Mouse (Mus musculus): ENCODE measurements around the gene Prkg1. TPM values are rescaled to one million over a fixed set of nuclear protein-coding genes. Genes with fewer than 3 reads are reported as not detected.

The Prkg1 gene
- polyA plus RNA-seq, 1 experiment from 2014 or later: 0.76 TPM

DNA sequence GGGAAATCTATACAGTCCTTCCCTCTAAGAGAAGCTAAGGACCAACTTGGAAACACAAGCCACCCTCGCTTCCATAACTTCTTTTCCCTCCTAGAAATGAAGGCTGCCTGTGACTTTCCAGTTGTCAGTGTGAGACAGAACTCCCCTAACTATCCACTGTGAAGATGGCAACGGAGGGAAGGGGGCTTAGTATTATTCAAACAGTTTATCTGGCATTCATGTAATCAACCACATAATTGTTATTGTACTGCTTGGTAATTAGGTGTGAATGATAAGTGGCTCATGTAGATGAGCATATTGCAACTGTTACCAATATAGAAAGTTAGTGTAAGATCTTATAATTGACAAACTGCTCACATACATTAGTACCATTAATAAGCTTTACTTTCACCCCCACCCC is 333.4 kb downstream of the Prkg1 start:
- WGBS (ENCODE audit: insufficient replicate concordance): 45% methylated on average over 2 of the region's 2 CpGs
- Histone ChIP-seq H3K4me2 (no peak overlapping the region), H3K4me1 (replicated peaks) (no peaks in the 10 kb centered on the region), H3K36me3 (replicated peaks) (no peaks in the 10 kb centered on the region), H3K4me3 (replicated peaks) (no peak overlapping the region), H3K27ac (replicated peaks) (no peak overlapping the region), H3K9ac (no peak overlapping the region), H3K27me3 (no peaks in the 10 kb centered on the region), H3K9me3 (replicated peaks) (no peaks in the 10 kb centered on the region)
- ATAC-seq (ENCODE audit: insufficient read depth): no peak

- Histone ChIP-seq H3K9ac (no peak overlapping the region), H3K27me3 (no peaks in the 10 kb centered on the region), H3K9me3 (replicated peaks) (no peaks in the 10 kb centered on the region), H3K4me2 (no peak overlapping the region), H3K36me3 (replicated peaks) (no peaks in the 10 kb centered on the region), H3K27ac (replicated peaks) (no peak overlapping the region), H3K4me1 (replicated peaks) (no peaks in the 10 kb centered on the region), H3K4me3 (replicated peaks) (no peak overlapping the region)
- no peak for ATAC-seq (ENCODE audit: insufficient read depth)
- WGBS (ENCODE audit: insufficient replicate concordance): 60% methylated on average over 5 of the region's 5 CpGs
Observed at GRCm38 (mm10) chr19:31426142-31426541, 338.7 kb downstream of the Prkg1 start.

- WGBS (ENCODE audit: insufficient replicate concordance): 59% methylated on average over 9 of the region's 9 CpGs
Observed at GRCm38 (mm10) chr19:31425199-31425598, 339.6 kb downstream of the Prkg1 start.

DNA sequence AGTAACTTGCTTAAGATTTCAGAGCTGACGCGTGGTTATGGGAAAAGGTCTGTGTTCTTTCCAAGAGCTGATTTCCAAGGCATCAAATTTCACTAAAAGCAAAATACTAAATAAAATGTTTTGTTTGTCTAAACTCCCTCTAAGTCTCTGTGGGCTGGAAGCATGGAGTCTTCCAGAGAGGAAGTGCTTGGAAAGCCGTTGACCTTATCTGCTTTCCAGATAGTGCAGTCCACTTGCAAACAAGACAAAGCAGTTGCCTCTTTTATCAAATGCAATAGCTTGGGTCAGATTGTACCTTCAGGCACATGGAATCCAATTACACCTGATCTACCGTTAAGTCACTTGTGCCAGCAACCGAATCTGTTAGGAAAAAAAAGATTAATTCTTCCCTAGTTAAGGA is 340.5 kb downstream of the Prkg1 start:
- Histone ChIP-seq H3K27ac (replicated peaks) (no peak overlapping the region), H3K36me3 (replicated peaks) (no peaks in the 10 kb centered on the region), H3K4me1 (replicated peaks) (no peaks in the 10 kb centered on the region), H3K9me3 (replicated peaks) (no peaks in the 10 kb centered on the region), H3K4me3 (replicated peaks) (no peak overlapping the region), H3K27me3 (no peaks in the 10 kb centered on the region), H3K4me2 (no peak overlapping the region), H3K9ac (no peak overlapping the region)
- no peak for ATAC-seq (ENCODE audit: insufficient read depth)
- WGBS (ENCODE audit: insufficient replicate concordance): 55% methylated on average over 5 of the region's 5 CpGs

More at GRCm38 (mm10) chr19:31425199-31425598, 339.6 kb downstream of the Prkg1 start:
- no peaks in the 10 kb centered on the region for H3K9me3 ChIP-seq (replicated peaks)
- H3K27me3 ChIP-seq: no peaks in the 10 kb centered on the region
- H3K4me3 ChIP-seq (replicated peaks): no peak overlapping the region
- no peak overlapping the region for H3K4me2 ChIP-seq
- ATAC-seq (ENCODE audit: insufficient read depth): no peak
- no peaks in the 10 kb centered on the region for H3K36me3 ChIP-seq (replicated peaks)
- no peak overlapping the region for H3K27ac ChIP-seq (replicated peaks)
- no peaks in the 10 kb centered on the region for H3K4me1 ChIP-seq (replicated peaks)
- no peak overlapping the region for H3K9ac ChIP-seq

DNA sequence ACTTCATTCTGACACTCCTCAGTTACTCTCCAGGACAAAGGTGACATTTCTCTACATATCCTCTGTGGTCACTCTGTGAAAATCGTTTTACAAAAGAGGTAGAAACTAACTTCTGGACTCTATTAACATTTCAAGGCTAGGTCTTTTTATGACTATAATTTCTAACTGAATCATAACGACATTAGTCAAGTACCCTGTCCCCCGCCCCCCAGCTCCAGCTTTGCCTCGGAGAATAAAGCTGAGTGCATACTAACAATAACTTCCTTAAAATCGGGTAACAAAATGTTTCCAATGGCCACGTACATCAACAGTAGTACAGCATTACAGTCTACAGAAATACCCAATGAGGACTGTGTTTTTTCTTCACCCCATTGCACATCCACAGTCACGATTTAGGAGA is 351.3 kb downstream of the Prkg1 start:
- 50% methylated on average over 7 of the region's 7 CpGs for WGBS (ENCODE audit: insufficient replicate concordance)
- Histone ChIP-seq H3K27ac (replicated peaks) (no peak overlapping the region), H3K9me3 (replicated peaks) (no peaks in the 10 kb centered on the region), H3K9ac (no peak overlapping the region), H3K4me1 (replicated peaks) (no peaks in the 10 kb centered on the region), H3K4me3 (replicated peaks) (no peak overlapping the region), H3K4me2 (no peak overlapping the region), H3K36me3 (replicated peaks) (no peaks in the 10 kb centered on the region), H3K27me3 (no peaks in the 10 kb centered on the region)
- ATAC-seq (ENCODE audit: insufficient read depth): no peak

DNA sequence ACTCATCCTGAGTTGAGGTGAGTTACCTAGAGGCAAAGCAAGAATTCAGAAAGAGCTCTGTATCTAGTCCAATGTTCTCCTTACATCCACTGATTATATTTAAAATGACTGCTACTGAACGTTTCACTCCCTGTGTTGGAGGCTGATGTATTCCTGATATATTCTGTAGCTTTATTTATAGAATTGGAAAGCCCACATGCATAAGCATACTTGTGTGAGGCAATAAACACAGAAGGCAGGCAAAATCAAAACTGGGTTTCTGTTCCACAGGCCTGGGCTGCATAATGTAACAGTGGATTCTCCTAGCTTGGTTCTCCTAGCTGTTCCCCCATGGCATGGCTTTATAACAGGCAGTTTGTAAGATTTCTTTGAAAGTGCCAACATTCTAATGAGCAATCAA is 368.7 kb downstream of the Prkg1 start:
- no peak overlapping the region for H3K9ac ChIP-seq
- H3K27ac ChIP-seq (replicated peaks): no peak overlapping the region
- H3K4me3 ChIP-seq (replicated peaks): no peak overlapping the region
- no peak overlapping the region for H3K4me2 ChIP-seq
- no peak for ATAC-seq (ENCODE audit: insufficient read depth)
- H3K36me3 ChIP-seq (replicated peaks): no peaks in the 10 kb centered on the region
- no peaks in the 10 kb centered on the region for H3K9me3 ChIP-seq (replicated peaks)
- H3K4me1 ChIP-seq (replicated peaks): no peaks in the 10 kb centered on the region
- H3K27me3 ChIP-seq: no peaks in the 10 kb centered on the region
- 37% methylated on average over 1 of the region's 1 CpGs for WGBS (ENCODE audit: insufficient replicate concordance)

DNA sequence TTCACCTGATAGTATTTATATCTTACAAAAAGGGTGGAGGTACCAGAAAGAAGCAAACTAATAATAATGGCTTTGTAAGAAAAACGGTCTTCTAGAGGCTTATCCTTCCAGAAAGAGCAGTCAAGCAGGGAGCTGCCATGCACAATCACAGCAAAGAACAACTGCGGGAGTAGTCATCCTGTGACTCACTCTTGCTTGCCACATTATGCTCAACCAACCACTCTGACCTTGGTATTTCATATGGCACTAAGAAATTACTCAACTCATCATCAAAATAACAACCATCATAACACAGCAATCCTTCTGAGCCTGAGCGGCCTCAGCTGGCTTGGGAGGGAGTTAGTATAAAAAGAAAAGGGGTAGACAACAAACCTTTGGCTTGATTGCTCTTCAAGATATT is 379.5 kb downstream of the Prkg1 start:
- no peaks in the 10 kb centered on the region for H3K27me3 ChIP-seq
- WGBS (ENCODE audit: insufficient replicate concordance): 55% methylated on average over 3 of the region's 3 CpGs
- H3K4me2 ChIP-seq: no peak overlapping the region
- no peak overlapping the region for H3K9ac ChIP-seq
- no peaks in the 10 kb centered on the region for H3K9me3 ChIP-seq (replicated peaks)
- H3K27ac ChIP-seq (replicated peaks): no peak overlapping the region
- ATAC-seq (ENCODE audit: insufficient read depth): no peak
- H3K4me1 ChIP-seq (replicated peaks): no peaks in the 10 kb centered on the region
- no peak overlapping the region for H3K4me3 ChIP-seq (replicated peaks)
- H3K36me3 ChIP-seq (replicated peaks): no peaks in the 10 kb centered on the region

DNA sequence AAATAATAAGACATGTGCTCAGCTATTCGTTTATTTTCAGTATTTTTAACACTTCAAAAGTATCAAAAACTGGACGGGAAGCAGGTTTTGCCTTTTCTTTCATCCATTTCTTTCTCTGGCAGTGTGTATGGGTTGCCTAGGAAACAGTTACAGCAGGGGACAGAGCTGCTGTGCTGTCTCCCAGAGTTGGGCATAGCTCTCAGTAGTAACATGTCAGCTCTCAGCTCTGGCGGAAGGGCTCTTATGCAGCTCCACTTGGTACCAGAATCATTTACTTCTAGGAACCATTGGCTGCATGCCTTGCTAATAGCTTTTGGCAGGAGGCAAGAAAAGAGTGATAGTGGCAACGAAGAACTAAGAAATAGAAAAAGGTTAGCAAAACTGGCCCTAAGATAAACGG is 381.0 kb downstream of the Prkg1 start:
- H3K4me1 ChIP-seq (replicated peaks): no peaks in the 10 kb centered on the region
- no peak overlapping the region for H3K9ac ChIP-seq
- H3K4me2 ChIP-seq: no peak overlapping the region
- ATAC-seq (ENCODE audit: insufficient read depth): no peak
- H3K27ac ChIP-seq (replicated peaks): no peak overlapping the region
- no peaks in the 10 kb centered on the region for H3K36me3 ChIP-seq (replicated peaks)
- H3K4me3 ChIP-seq (replicated peaks): no peak overlapping the region
- no peaks in the 10 kb centered on the region for H3K27me3 ChIP-seq
- 51% methylated on average over 5 of the region's 5 CpGs for WGBS (ENCODE audit: insufficient replicate concordance)
- H3K9me3 ChIP-seq (replicated peaks): no peaks in the 10 kb centered on the region

- no peaks in the 10 kb centered on the region for H3K27me3 ChIP-seq
- H3K9me3 ChIP-seq (replicated peaks): no peaks in the 10 kb centered on the region
- no peak overlapping the region for H3K4me3 ChIP-seq (replicated peaks)
- ATAC-seq (ENCODE audit: insufficient read depth): no peak
- H3K9ac ChIP-seq: no peak overlapping the region
- no peak overlapping the region for H3K27ac ChIP-seq (replicated peaks)
- no peaks in the 10 kb centered on the region for H3K4me1 ChIP-seq (replicated peaks)
- no peaks in the 10 kb centered on the region for H3K36me3 ChIP-seq (replicated peaks)
- 31% methylated on average over 1 of the region's 1 CpGs for WGBS (ENCODE audit: insufficient replicate concordance)
- no peak overlapping the region for H3K4me2 ChIP-seq
Observed at GRCm38 (mm10) chr19:31370106-31370505, 394.7 kb downstream of the Prkg1 start.

DNA sequence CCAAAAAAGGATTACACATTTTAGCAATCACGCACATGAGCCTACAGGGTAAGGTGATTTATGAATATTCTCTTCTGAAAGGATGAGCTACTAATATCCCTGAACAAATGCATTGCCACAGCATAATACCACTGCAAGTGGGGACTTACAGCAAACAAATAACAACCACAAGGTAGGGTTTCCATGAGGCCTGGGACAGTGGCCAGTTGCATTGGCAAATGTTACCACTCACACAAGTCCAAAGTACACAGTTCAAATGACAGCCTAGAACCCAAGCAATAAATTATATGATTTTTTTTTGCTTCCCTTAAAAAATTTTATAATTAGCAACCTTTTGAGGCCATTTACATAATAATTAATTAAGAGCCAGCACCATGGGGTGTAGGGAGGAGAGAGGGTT is 395.7 kb downstream of the Prkg1 start:
- no peak overlapping the region for H3K27ac ChIP-seq (replicated peaks)
- H3K9me3 ChIP-seq (replicated peaks): no peaks in the 10 kb centered on the region
- ATAC-seq (ENCODE audit: insufficient read depth): no peak
- WGBS (ENCODE audit: insufficient replicate concordance): 70% methylated on average over 1 of the region's 1 CpGs
- H3K4me3 ChIP-seq (replicated peaks): no peak overlapping the region
- H3K4me2 ChIP-seq: no peak overlapping the region
- no peaks in the 10 kb centered on the region for H3K36me3 ChIP-seq (replicated peaks)
- no peaks in the 10 kb centered on the region for H3K4me1 ChIP-seq (replicated peaks)
- H3K27me3 ChIP-seq: no peaks in the 10 kb centered on the region
- H3K9ac ChIP-seq: no peak overlapping the region

DNA sequence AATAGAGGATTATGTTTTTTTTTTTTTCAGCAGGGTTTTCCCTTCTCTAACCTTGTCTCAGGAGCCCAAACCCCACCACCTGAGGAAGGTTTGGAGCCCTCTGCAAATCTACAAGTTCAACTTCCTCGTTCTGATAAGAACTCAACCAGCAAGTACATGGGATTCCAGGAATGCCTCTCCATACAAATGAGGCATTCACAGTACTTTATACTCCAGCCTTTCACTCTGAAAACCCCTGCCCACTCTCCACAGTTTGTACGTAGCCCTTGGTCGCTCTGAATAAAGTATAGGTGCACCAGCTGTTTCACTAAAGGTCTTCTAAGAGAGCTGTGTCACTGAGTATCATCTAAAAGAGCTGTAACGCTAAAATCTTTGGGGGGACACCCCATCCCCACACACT is 402.8 kb downstream of the Prkg1 start:
- Histone ChIP-seq H3K36me3 (replicated peaks) (no peaks in the 10 kb centered on the region), H3K9me3 (replicated peaks) (no peaks in the 10 kb centered on the region), H3K27ac (replicated peaks) (no peak overlapping the region), H3K27me3 (no peaks in the 10 kb centered on the region), H3K4me2 (no peak overlapping the region), H3K4me3 (replicated peaks) (no peak overlapping the region), H3K9ac (no peak overlapping the region), H3K4me1 (replicated peaks) (no peaks in the 10 kb centered on the region)
- 50% methylated on average over 4 of the region's 4 CpGs for WGBS (ENCODE audit: insufficient replicate concordance)
- no peak for ATAC-seq (ENCODE audit: insufficient read depth)

DNA sequence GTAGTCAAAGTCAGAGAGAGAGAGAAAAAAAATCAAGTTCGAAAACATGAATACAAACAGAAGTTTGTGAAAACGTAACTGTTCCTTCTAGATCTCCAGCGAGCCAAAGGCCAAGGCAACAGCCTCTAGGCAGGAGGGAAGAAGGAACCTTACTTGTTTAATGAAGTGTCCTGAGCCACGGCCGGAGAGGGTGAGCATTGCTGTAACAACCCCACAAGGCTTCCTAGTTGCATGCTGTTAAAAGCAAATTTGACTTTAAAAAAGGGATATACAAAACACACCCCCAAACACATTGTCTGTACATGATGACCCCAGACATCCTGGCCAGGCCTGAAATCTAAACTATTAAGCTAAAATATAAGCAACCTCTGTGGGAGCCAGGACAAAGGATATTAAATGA is 403.3 kb downstream of the Prkg1 start:
- no peak overlapping the region for H3K27ac ChIP-seq (replicated peaks)
- WGBS (ENCODE audit: insufficient replicate concordance): 62% methylated on average over 5 of the region's 5 CpGs
- H3K9me3 ChIP-seq (replicated peaks): no peaks in the 10 kb centered on the region
- H3K4me3 ChIP-seq (replicated peaks): no peak overlapping the region
- H3K9ac ChIP-seq: no peak overlapping the region
- no peaks in the 10 kb centered on the region for H3K4me1 ChIP-seq (replicated peaks)
- no peaks in the 10 kb centered on the region for H3K27me3 ChIP-seq
- H3K36me3 ChIP-seq (replicated peaks): no peaks in the 10 kb centered on the region
- H3K4me2 ChIP-seq: no peak overlapping the region
- no peak for ATAC-seq (ENCODE audit: insufficient read depth)

Data from liver, embryonic 15.5 days (tissue).